Mouse (Mus musculus) spleen, postnatal 10 days (tissue): Measurements from ENCODE around the gene Pgm2l1.
"Not testable (repeated sequence)": the region's sequence is repeated elsewhere in the genome, so short reads cannot be mapped to it uniquely, and the experiment has no call there.

ENCODE experiments used
- DNase-seq, 2 experiments: peaks; one replicate each; pipeline ENCODE4 v3.0.0; 2021 to 2022; ENCODE audit warnings: low spot score in 2 of 2

Gene Pgm2l1

DNA sequence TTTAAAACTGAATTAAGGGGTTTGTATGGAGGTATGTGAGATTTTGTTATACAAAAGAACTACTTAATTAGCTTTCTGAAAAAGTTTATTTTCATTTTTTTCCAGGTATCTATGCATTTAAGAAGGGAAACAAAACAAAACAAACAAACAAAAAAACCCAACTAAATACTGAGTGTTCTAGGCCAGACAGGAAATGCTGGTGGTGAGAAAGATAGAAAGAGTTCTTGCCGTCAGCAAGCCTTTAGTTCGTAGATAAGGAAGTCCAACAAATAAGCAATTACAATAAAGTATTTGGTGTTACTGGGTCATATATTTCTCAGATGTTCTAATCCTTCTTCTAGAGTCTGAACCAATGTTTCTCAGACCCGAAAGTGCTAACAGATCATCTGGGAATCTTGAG lies 1.8 kb downstream of the Pgm2l1 start:
- DNase-seq = no peak

GRCm38 (mm10) chr7:100230646-100231045 lies 3.5 kb downstream of the Pgm2l1 start:
- no peak for DNase-seq

DNA sequence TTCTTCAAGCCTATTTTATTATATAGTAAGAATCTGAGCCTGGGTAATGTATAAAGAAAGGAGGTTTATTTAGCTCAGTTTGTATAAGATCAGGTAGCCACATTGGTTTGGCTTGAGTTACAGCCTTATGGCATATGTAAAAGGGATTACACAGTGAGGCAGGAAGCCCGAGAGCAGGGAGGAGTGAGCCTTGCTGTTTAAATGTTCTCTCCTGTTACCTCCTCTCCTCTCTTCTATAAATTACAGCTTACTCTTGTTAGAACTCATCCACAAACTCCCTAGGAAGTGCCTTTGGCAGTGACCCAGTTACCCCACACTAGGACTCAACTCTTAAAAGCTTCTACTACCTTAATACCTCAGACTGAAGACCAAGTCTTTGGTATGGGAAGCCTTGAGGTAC lies 4.5 kb downstream of the Pgm2l1 start:
- no peak for DNase-seq

DNA sequence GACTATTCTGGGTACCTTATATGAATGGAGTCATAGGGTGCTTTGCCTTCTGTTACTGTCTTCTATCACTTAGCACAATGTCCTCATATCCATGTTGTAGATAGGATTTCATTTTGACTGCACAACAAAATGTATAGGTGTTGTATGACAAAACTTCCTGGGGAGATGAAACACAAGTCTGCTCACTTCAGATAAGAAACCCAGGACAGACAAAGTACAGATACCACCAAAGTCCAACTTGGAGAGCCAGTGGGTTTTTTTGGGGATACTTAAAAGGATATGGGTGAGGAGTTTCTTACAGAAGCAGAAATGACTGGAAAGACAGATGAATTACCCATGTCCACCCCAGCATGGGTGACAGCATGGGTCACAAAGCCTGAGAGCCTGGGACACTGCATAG lies 6.5 kb downstream of the Pgm2l1 start:
- no peak for DNase-seq

DNA sequence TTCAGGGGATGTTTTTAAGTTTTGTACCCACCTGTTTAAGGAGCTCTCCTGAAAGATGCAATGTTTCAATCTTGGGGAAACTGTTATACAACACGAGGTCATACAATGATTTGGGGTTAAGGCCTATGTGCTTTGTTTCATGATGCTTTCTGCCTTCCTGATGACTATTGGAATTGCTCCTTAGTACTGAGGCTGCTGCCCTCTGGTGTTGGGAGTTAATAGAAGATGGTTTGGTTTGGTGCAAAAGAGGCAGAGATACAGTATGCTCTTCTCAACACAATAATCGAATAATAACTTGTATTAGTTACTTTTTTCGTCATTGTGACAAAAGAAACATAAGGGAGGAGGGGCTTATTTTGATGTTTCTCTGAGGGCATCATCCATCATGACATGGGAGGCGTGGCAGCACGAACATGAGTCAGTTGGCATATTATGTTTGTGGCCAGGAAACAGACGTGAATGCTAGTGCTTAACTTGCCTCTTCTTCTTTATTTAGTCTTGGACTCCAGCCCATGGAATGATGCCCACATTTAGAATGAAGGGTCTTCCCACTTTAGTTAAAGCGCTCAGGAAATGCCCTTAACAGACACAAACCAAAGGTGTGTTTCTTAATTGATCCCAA lies 7.2 kb downstream of the Pgm2l1 start:
- DNase-seq = peak; percentile 20 to 68

DNA sequence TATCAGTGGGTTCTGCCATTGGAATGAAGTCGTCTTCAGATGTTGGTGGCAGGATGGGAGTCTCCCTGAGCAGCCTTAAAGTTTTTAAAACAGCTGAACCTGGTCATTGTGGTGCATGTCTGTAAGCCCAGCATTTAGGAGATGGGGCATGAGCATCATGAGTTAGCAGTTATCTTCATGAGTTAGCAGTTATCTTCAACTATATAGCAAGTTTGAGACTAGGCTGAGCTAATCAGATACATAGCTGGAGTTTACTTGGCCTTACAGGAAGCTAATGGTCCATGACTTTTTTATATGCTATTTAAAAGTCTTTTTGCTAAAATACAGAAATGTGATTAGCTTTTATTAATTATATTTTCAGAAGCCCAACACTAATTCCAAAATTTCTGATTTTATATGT lies 11.1 kb downstream of the Pgm2l1 start:
- DNase-seq = no peak

GRCm38 (mm10) chr7:100240601-100241000 lies 13.4 kb downstream of the Pgm2l1 start:
- DNase-seq = no peak

DNA sequence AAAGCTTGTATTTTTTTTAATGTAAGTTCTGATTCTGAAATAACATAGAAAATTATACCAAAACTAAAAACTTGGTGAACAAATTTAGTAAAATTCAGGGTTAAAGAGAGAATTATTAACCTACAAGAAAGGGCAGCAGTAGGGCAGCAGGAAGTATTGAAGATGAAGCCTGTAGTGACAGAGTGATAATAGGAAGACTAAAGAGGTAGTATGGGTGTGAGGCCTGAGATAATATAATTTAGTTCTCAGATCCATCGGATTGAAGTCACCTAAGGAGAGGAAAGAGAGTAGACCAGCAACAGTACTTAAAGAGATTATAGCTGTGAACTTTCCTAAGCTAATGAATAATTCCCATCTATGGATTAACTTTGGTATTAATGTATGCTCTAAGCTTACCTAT lies 15.8 kb downstream of the Pgm2l1 start:
- DNase-seq = no peak

DNA sequence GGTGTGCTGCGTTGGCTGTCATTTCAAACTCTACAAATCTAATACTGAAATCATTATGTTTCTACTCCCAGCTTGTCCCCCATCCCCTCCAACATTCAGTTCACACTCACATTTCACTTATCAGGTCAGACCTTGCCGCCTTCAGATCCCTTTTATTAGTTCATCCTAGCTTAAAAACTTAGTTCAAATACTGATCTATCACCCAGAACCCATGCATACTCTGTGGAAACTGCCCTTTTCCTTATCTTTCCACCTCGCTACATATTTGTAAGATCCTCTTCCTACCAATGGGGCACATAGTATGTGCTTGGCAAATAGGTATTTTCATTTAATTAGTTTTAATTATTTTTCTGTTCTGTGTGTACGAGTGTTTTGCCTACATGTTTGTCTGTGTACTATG lies 17.0 kb downstream of the Pgm2l1 start:
- DNase-seq = no peak

GRCm38 (mm10) chr7:100245176-100245575 lies 18.0 kb downstream of the Pgm2l1 start:
- no peak for DNase-seq

DNA sequence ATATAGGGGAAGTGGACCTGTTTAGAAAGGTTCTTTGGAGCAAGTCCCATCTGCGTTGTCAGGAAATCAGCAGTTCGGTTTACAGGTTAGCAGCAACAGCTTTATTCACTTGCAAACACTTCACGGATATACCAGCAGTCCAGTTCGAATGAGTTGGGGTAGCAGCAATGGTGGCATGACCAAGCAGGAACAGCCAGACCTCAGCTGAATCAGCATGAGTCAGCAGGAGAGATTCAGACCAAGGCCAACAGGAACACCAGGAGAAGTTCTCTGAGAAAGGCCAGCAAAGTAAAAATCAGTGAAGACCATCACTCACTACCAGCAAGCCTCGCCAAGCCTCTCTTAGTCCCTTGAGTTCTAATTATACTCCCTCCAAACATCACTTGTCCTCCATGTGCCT lies 23.5 kb downstream of the Pgm2l1 start:
- no peak for DNase-seq

DNA sequence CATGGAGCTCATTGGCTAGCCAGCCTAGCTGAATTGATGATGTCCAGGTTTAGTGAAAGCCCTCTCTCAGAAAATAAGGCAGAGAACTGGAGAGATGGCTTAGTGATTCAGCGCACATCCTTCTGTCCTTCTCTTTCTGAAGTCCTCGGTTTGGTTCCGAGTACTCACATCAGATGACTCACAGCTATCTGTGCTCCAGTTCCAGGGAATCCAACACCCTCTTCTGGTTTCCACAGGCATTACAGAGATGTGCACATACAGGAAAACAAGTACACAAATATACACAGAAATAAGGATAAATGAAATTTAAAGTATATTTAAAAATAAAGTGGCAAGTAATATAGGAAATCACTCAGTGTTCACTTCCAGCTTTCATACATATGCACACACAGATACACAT lies 35.2 kb downstream of the Pgm2l1 start:
- DNase-seq = no peak

GRCm38 (mm10) chr7:100264934-100265333 lies 37.7 kb downstream of the Pgm2l1 start:
- DNase-seq = not testable (repeated sequence)

DNA sequence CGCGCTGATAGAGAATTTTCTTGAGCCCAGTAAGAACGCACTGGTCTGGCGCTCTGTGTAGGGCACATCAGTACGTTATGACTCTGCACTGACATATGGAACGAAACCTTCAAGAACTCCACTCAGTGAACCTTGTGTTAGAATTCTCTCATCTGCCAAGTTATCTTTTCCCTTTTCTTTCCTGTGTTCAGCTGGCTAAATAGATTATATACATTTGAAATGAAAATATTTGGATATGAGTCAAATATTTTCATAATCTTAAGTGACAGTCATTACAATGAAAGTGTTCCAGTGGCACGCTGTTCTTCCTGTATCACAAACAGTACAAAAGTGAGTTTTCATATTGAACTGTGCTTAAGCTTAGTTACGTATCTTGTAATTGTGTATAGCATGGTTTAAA lies 45.2 kb downstream of the Pgm2l1 start:
- no peak for DNase-seq

GRCm38 (mm10) chr7:100274507-100274906 lies 47.3 kb downstream of the Pgm2l1 start:
- DNase-seq = no peak

GRCm38 (mm10) chr7:100276397-100276796 lies 49.2 kb downstream of the Pgm2l1 start:
- peak in 1 of 2 experiments; percentile 33 for DNase-seq

- peak; percentile 14 to 48 for DNase-seq
These were observed 52.6 kb downstream of the Pgm2l1 start for GRCm38 (mm10) chr7:100279803-100280202.

GRCm38 (mm10) chr7:100281596-100281995 lies 54.4 kb downstream of the Pgm2l1 start:
- no peak for DNase-seq

- no peak for DNase-seq
These were observed 56.1 kb downstream of the Pgm2l1 start for GRCm38 (mm10) chr7:100283298-100283697.

GRCm38 (mm10) chr7:100285383-100285782 lies 58.2 kb downstream of the Pgm2l1 start, which contains the start of gene P4ha3:
Gene P4ha3 (plus strand): TSS chr7:100285520.
- peak in 1 of 2 experiments; percentile 16 for DNase-seq

GRCm38 (mm10) chr7:100287748-100288578 lies 60.8 kb downstream of the Pgm2l1 start:
- no peak for DNase-seq

DNA sequence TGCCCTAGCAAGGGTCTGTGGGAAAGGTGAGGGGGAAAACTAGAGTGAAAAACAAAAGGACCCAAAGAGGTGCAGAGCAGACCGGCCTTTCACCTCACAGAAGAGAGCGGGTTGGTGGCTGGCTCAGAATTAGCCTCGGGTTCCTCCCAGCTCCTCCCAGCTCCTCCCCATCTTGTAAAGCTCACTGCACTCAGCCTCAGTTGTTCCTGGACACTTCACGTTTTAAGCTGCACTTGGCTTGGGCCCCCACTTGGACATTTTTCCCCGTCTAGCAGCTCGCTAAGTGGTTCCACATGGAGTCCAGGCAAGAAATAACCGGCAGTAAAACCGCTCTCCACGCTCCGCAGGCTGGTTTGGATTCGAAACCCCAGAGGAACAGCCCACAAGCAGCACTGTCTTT lies 61.4 kb downstream of the Pgm2l1 start:
- no peak for DNase-seq

- no peak for DNase-seq
These were observed 66.4 kb downstream of the Pgm2l1 start for GRCm38 (mm10) chr7:100293546-100293945.
